In the genomic region with DNA sequence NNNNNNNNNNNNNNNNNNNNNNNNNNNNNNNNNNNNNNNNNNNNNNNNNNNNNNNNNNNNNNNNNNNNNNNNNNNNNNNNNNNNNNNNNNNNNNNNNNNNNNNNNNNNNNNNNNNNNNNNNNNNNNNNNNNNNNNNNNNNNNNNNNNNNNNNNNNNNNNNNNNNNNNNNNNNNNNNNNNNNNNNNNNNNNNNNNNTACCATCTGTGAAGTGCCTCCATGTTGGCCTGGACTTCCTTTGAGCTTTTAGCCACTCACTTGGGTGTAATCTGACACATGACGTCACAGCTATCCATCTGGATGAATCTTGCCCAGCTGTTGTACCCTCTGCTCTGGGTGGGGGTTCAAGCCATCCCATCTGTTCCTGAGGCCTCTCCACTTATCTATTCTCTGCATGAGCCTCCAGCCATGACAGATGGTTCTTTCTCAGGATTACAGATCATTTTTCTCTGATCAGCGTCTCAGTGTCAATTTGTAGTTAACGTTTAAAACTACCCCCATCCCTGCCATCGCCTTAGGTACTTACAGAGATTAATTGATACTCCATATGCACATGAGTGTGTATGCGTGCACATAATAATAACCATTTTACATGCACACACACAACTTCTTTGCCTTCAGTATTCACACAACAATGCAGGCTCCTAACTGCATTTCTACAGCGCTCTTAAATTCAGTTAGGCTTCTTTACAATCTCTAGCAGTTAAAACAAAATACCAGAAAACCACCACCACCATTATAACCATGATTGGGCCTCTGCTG, we compare ENCODE assay signal across 13 mouse cellular contexts.
DNase-seq lines count a peak whose midpoint lies in the region; ATAC-seq lines count a peak whose summit lies in the region.
"Had no signal": no experiment of that assay in that cellular context is flagged by ENCODE, and none has a peak within 500 bp of the region (broad histone marks: within the 10 kb centered on the region; RNA-seq: fewer than 3 reads in every experiment).

No protein-coding gene starts in this region.

- no peak overlapping the region for H3K4me3 ChIP-seq in forebrain, embryonic 13.5 days
- no peak overlapping the region for H3K4me3 ChIP-seq in liver, embryonic 15.5 days (replicated peaks)
- H3K4me3 ChIP-seq in neural tube, embryonic 14.5 days (ENCODE audit: low read depth, low read length) = no peak overlapping the region
- H3K4me3 ChIP-seq: stomach, embryonic 15.5 days had no signal

- peak; percentile 78 for ATAC-seq in forebrain, embryonic 13.5 days
- ATAC-seq in liver, embryonic 15.5 days (ENCODE audit: insufficient read depth) = peak; percentile 51; the same call in 1 of the 2 replicates
- ATAC-seq in neural tube, embryonic 14.5 days (ENCODE audit: low read depth) = peak; percentile 83; the same call in 1 of the 2 replicates
- ATAC-seq: activated CD4-positive, CD25-positive, alpha-beta regulatory T cell, adult 4 months had no signal

- DNase-seq in embryo, embryonic 10 days (ENCODE audit: low spot score) = peak; percentile 20
- no peak for DNase-seq in embryo, embryonic 9.5 days (ENCODE audit: extremely low spot score)
- DNase-seq in kidney, adult 9 months = no peak
- DNase-seq in ovary, postnatal 14 days (ENCODE audit: low spot score) = no peak
- no peak for DNase-seq in lung, postnatal 36 days
- DNase-seq: cerebellum, postnatal 25 days; gastrocnemius, postnatal 36 days; kidney, adult 2 months had no signal

- no peaks in the 10 kb centered on the region for H3K9me3 ChIP-seq in forebrain, embryonic 13.5 days (replicated peaks)
- H3K9me3 ChIP-seq in liver, embryonic 15.5 days (replicated peaks) = no peaks in the 10 kb centered on the region
- no peaks in the 10 kb centered on the region for H3K9me3 ChIP-seq in neural tube, embryonic 14.5 days (ENCODE audit: control insufficient read depth, low read length)
- H3K9me3 ChIP-seq: stomach, embryonic 15.5 days had no signal

- WGBS in forebrain, embryonic 13.5 days = 70% methylated on average over 6 of the region's 6 CpGs
- WGBS in liver, embryonic 15.5 days (ENCODE audit: insufficient replicate concordance) = 56% methylated on average over 6 of the region's 6 CpGs
- 55% methylated on average over 6 of the region's 6 CpGs for WGBS in neural tube, embryonic 14.5 days

- no peaks in the 10 kb centered on the region for H3K36me3 ChIP-seq in forebrain, embryonic 13.5 days (ENCODE audit: poor library complexity, severe bottlenecking)
- H3K36me3 ChIP-seq in liver, embryonic 15.5 days (replicated peaks) = no peaks in the 10 kb centered on the region
- no peaks in the 10 kb centered on the region for H3K36me3 ChIP-seq in neural tube, embryonic 14.5 days (ENCODE audit: control insufficient read depth, insufficient read depth, low read length)
- H3K36me3 ChIP-seq: stomach, embryonic 15.5 days had no signal

- H3K27me3 ChIP-seq in forebrain, embryonic 13.5 days = peaks cover 5% of the 10 kb centered on the region; the same call in 1 of the 2 replicates
- no peaks in the 10 kb centered on the region for H3K27me3 ChIP-seq in liver, embryonic 15.5 days
- no peaks in the 10 kb centered on the region for H3K27me3 ChIP-seq in neural tube, embryonic 14.5 days (ENCODE audit: control insufficient read depth, insufficient read depth, low read length)
- H3K27me3 ChIP-seq: stomach, embryonic 15.5 days had no signal

- no peak overlapping the region for H3K4me2 ChIP-seq in forebrain, embryonic 13.5 days
- no peak overlapping the region for H3K4me2 ChIP-seq in liver, embryonic 15.5 days
- no peak overlapping the region for H3K4me2 ChIP-seq in neural tube, embryonic 14.5 days (ENCODE audit: low read depth, low read length)
- H3K4me2 ChIP-seq: stomach, embryonic 15.5 days had no signal

- H3K27ac ChIP-seq in forebrain, embryonic 13.5 days = peak overlapping the region; percentile 14; the same call in 1 of the 2 replicates
- H3K27ac ChIP-seq in liver, embryonic 15.5 days (replicated peaks) = no peak overlapping the region
- no peak overlapping the region for H3K27ac ChIP-seq in neural tube, embryonic 14.5 days (ENCODE audit: low read depth, low read length)
- H3K27ac ChIP-seq: stomach, embryonic 15.5 days had no signal

- no peaks in the 10 kb centered on the region for H3K4me1 ChIP-seq in forebrain, embryonic 13.5 days
- no peaks in the 10 kb centered on the region for H3K4me1 ChIP-seq in liver, embryonic 15.5 days (replicated peaks)
- H3K4me1 ChIP-seq in neural tube, embryonic 14.5 days (ENCODE audit: control insufficient read depth, insufficient read depth, low read length) = no peaks in the 10 kb centered on the region
- H3K4me1 ChIP-seq: stomach, embryonic 15.5 days had no signal

- no peak overlapping the region for H3K9ac ChIP-seq in forebrain, embryonic 13.5 days
- H3K9ac ChIP-seq in liver, embryonic 15.5 days = no peak overlapping the region
- no peak overlapping the region for H3K9ac ChIP-seq in neural tube, embryonic 14.5 days (replicated peaks; ENCODE audit: low read depth, low read length)
- H3K9ac ChIP-seq: stomach, embryonic 15.5 days had no signal
